Mouse (Mus musculus) G1E (cell line): Measurements from ENCODE around the gene Adap2. TPM values are rescaled to one million over a fixed set of nuclear protein-coding genes. Genes with fewer than 3 reads are reported as not detected.

Experiments
- ATAC-seq: 2 replicates; pipeline ENCODE4 v1.8.0; 2016; ENCODE audit warnings: mild to moderate bottlenecking; ENCODE audit not compliant: insufficient number of reproducible peaks, poor library complexity, low FRiP score, severe bottlenecking; ENCODE audit errors: extremely low read depth
- DNase-seq: peaks from one replicate; pipeline ENCODE4 v3.0.0; 2012; ENCODE audit warnings: low spot score
- H3K27me3 ChIP-seq: 2 replicates; pipeline ENCODE4 v1.6.1; 2012; ENCODE audit warnings: mild to moderate bottlenecking, low read length, inconsistent platforms; ENCODE audit not compliant: insufficient read depth
- H3K36me3 ChIP-seq: replicated peaks from 2 replicates; pipeline ENCODE3; 2012; ENCODE audit warnings: mild to moderate bottlenecking, inconsistent platforms
- H3K4me1 ChIP-seq: 2 replicates; pipeline ENCODE4 v1.6.1; 2012; ENCODE audit warnings: low read depth, low read length, inconsistent platforms, mixed read lengths; ENCODE audit not compliant: insufficient read depth
- H3K4me3 ChIP-seq: 2 replicates; pipeline ENCODE4 v1.5.1; 2012; ENCODE audit warnings: low read depth, mild to moderate bottlenecking, inconsistent platforms, low read length, moderate library complexity, mixed read lengths
- H3K9me3 ChIP-seq: replicated peaks from 2 replicates; pipeline ENCODE4 v1.6.1; 2012; ENCODE audit warnings: inconsistent platforms
- CTCF ChIP-seq: IDR thresholded peaks from 2 replicates; pipeline ENCODE4 v1.5.1; 2012; ENCODE audit warnings: low read depth, low read length, inconsistent platforms, mixed read lengths
- GATA1 ChIP-seq: IDR thresholded peaks from 2 replicates; pipeline ENCODE4 v1.6.1; 2012; ENCODE audit warnings: borderline replicate concordance, low read length, inconsistent platforms, mixed read lengths
- GATA2 ChIP-seq: IDR thresholded peaks from 2 replicates; pipeline ENCODE4 v1.6.1; 2012; ENCODE audit warnings: low read depth, low read length, inconsistent platforms, borderline replicate concordance
- POLR2AphosphoS5 ChIP-seq: IDR thresholded peaks from 2 replicates; pipeline ENCODE4 v1.6.1; 2012; ENCODE audit warnings: low read depth, low read length, inconsistent platforms; ENCODE audit not compliant: insufficient replicate concordance
- TAL1 ChIP-seq: conservative IDR thresholded peaks from 2 replicates; pipeline ENCODE4 v1.6.1; 2012; ENCODE audit warnings: low read depth, low read length, inconsistent platforms, mixed read lengths
- polyA plus RNA-seq: library from polyadenylated mRNA; stranded (reverse); fragments of >175 nt; gene quantifications from 2 replicates; pipeline ENCODE4 v1.2.3, GENCODE M21; 2012
- total RNA-seq, 2 experiments: library from RNA; stranded (forward) in 1 of 2; stranded (reverse) in 1 of 2; fragments of 200-1000 nt in 1 of 2; fragments of >200 nt in 1 of 2; fragmentation: Nextera tagmentation in 1 of 2; gene quantifications; 2 replicates each; pipeline ENCODE4 v1.2.3; 2014 to 2017

Adap2 gene
- total and polyA plus RNA-seq, 3 experiments = not detected

- TF ChIP-seq TAL1 (no peak), CTCF (no peak), POLR2AphosphoS5 (no peak), GATA2 (no peak), GATA1 (no peak)
- H3K27me3 ChIP-seq = peaks cover 81% of the 10 kb centered on the region
- ATAC-seq = no peak
These were observed 2.1 kb downstream of the Adap2 start for GRCm38 (mm10) chr11:80155961-80156360.

GRCm38 (mm10) chr11:80156841-80157240 is 2.9 kb downstream of the Adap2 start:
- no peak overlapping the region for H3K4me3 ChIP-seq
- peaks cover 8% of the 10 kb centered on the region for H3K9me3 ChIP-seq
- ATAC-seq (no peak), DNase-seq (no peak)
- H3K4me1 ChIP-seq = peaks cover 13% of the 10 kb centered on the region
- TF ChIP-seq CTCF = no peak
- TF ChIP-seq POLR2AphosphoS5 = no peak
- TF ChIP-seq GATA2 = no peak
- no peak for TF ChIP-seq TAL1
- TF ChIP-seq GATA1 = no peak
- H3K27me3 ChIP-seq = peaks cover 83% of the 10 kb centered on the region
- H3K36me3 ChIP-seq = no peaks in the 10 kb centered on the region

More at GRCm38 (mm10) chr11:80155961-80156360, 2.1 kb downstream of the Adap2 start:
- Histone ChIP-seq H3K4me1 (peaks cover 13% of the 10 kb centered on the region), H3K4me3 (no peak overlapping the region), H3K36me3 (no peaks in the 10 kb centered on the region), H3K9me3 (peaks cover 8% of the 10 kb centered on the region)
- DNase-seq = no peak

- H3K36me3 ChIP-seq = no peaks in the 10 kb centered on the region
- TF ChIP-seq TAL1 = no peak
- TF ChIP-seq GATA1 = no peak
- TF ChIP-seq CTCF = no peak
- no peak for TF ChIP-seq POLR2AphosphoS5
- no peak for TF ChIP-seq GATA2
- no peak for ATAC-seq
These were observed 5.1 kb downstream of the Adap2 start for GRCm38 (mm10) chr11:80159018-80159417.

GRCm38 (mm10) chr11:80161041-80161440 is 7.1 kb downstream of the Adap2 start:
- no peak for ATAC-seq
- Histone ChIP-seq H3K4me1 (no peaks in the 10 kb centered on the region; the same call in 1 of the 2 replicates), H3K27me3 (peaks cover 76% of the 10 kb centered on the region), H3K4me3 (no peak overlapping the region), H3K9me3 (no peaks in the 10 kb centered on the region), H3K36me3 (no peaks in the 10 kb centered on the region)
- no peak for DNase-seq
- no peak for TF ChIP-seq GATA2
- TF ChIP-seq TAL1 = no peak
- TF ChIP-seq GATA1 = no peak
- TF ChIP-seq CTCF = no peak
- no peak for TF ChIP-seq POLR2AphosphoS5

More at GRCm38 (mm10) chr11:80159018-80159417, 5.1 kb downstream of the Adap2 start:
- Histone ChIP-seq H3K4me1 (peaks cover 8% of the 10 kb centered on the region), H3K4me3 (no peak overlapping the region), H3K9me3 (peaks cover 7% of the 10 kb centered on the region), H3K27me3 (peaks cover 83% of the 10 kb centered on the region)
- DNase-seq = no peak

GRCm38 (mm10) chr11:80163362-80164116 is 9.6 kb downstream of the Adap2 start:
- TF ChIP-seq POLR2AphosphoS5 (no peak), GATA2 (no peak), GATA1 (no peak), CTCF (no peak), TAL1 (no peak)
- no peaks in the 10 kb centered on the region for H3K36me3 ChIP-seq
- no peak overlapping the region for H3K4me3 ChIP-seq
- no peaks in the 10 kb centered on the region for H3K4me1 ChIP-seq
- peaks cover 63% of the 10 kb centered on the region for H3K27me3 ChIP-seq
- DNase-seq = no peak
- H3K9me3 ChIP-seq = peaks cover 2% of the 10 kb centered on the region; the same call in 1 of the 2 replicates
- ATAC-seq = no peak

- DNase-seq = no peak
- no peak overlapping the region for H3K4me3 ChIP-seq
- no peaks in the 10 kb centered on the region for H3K4me1 ChIP-seq
- peaks cover 2% of the 10 kb centered on the region; the same call in 1 of the 2 replicates for H3K9me3 ChIP-seq
- H3K27me3 ChIP-seq = peaks cover 64% of the 10 kb centered on the region
- no peaks in the 10 kb centered on the region for H3K36me3 ChIP-seq
- no peak for ATAC-seq
- TF ChIP-seq POLR2AphosphoS5 (no peak), GATA2 (no peak)
These were observed 10.3 kb downstream of the Adap2 start for GRCm38 (mm10) chr11:80164224-80164623.
